Mouse (Mus musculus): ENCODE measurements around the gene Tmem182.
A peak's percentile ranks its signal among the peaks of the same experiment; 100 is the strongest.

Gene Tmem182

GRCm38 (mm10) chr1:40800908-40801307 lies 4.5 kb upstream of the Tmem182 start:
- no peak for DNase-seq

DNA sequence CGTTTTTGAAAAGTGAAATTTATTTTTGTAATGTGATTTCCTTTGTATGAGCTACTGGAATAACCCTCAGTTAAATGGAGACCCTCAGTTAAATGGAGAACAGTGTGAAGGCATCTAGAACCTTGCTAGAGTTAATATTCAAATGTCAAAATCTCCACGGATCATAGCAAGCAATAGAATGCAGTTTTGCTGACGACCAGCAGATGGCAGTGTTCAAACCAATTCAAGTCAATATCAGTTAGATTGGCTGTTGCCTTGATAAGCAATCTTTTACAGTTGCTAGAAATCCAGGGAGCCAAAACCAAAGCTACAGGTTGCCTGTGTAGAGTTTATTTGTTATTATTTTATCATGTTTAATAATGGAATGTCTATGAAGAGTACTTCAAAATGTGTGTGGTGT lies 2.6 kb upstream of the Tmem182 start:
- DNase-seq, result peak; percentile 71 to 72

DNA sequence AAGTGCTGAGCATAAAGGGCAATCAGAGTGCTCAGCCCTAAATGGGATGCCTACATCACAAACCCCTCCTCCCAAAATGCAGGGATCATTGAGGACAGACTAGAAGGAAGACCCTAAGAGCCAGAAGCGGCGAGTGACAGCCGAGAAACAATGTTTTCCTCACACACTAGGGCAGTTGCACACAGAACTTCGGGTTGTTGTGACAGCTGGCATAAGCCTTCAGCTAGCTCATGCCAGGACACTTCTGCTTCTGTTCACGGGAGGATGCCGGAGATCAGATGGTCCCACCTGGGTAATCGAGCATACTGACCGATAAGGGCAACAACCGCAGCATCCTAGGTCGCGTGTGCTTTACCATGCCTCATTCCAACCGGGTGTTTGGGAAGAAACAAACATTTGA lies 1.3 kb upstream of the Tmem182 start:
- DNase-seq, result no peak

DNA sequence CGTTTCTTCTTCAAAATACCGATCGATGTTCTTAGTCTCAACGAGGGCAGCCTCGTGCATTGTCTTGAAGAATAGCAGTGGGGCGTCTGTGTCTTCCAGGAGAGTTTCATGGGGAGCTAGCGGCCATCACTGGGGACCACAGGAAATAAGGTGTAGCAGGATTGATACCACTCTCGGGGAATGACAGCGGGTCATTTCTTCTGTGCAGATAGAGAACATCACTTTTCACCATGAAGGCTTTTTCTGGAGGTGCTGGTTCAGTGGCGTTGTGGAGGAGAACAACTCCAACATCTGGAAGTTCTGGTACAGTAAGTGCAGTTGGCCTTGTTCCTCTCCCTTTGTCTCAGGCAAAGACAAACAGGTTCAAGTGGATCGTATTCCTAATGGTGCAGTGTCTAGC lies 490 bp downstream of the Tmem182 start:
- DNase-seq, result no peak

DNA sequence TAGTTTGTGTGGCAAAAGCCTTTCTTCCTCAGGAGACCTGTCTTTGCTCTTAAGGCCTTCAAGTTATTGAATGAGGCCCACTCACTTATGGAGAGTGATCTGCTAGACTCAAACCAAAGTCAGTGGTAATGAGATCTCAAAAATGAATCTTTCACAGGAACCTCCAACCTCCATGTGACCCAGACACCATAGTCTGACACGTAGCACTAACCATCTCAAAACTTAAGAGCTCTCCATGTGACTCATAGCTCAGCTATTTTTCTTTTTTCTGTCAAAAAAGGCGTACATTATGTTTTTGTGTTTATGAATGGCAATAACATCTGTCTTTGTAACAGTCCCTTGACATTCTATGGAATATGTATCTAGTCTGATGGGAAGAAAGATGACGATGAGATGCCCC lies 3.2 kb downstream of the Tmem182 start:
- no peak for DNase-seq

DNA sequence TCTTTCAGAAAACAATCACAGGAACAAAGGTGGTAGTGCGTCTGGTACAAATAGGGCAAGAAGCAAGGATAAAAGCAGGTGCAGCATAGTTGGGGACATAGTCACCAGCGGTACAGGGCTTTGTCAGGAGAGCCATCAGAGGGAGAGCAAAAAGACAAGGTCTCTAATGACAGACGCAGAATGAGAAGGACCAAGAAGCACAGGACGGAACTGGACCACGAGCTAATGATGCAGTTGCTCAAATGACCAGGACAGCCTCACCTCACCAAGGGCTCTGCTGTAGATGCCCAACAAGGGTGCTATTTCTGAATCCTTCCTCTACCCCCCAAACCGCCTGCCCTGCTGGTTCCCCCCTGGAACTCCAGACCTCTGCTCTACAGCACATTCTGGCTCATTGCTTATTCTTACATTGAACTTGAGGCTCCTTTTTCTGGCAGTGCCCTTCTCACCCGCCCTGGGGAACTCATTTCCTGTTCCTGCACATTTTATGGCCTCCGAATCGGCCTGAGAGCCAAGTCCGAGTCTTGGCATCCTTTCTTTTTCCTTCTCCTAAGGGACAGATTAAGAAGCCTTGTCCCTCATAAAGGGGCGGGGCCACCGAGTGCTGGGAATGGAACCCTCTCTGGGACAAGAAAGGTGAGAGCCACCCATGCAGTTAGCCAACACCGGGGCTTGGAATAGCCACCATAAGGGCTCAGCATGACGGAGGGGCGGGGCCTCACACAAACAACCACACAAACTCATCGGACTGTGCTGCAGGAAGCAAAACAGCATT lies 9.9 kb downstream of the Tmem182 start:
- no peak for DNase-seq

GRCm38 (mm10) chr1:40824517-40824916 lies 19.1 kb downstream of the Tmem182 start:
- no peak for DNase-seq

DNA sequence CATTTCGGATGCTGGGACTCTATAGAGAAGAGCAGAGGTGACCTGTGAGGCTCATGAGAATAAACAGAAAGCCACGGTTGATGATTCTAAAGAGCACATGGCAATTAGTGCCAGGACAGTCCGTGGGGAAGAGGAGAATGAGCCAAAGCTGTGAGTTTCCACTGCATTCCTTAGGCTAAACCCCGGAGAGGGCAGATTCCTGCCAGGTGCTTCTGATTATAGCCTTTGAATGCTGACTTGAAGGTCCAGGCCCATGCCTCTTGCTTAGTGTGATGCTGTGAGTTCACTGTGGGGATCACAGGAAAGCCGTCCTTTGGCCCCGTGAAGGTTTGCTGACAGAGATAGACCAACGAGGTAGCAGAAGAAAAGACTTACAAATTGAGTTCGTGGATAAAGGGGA lies 19.5 kb downstream of the Tmem182 start:
- no peak for DNase-seq

DNA sequence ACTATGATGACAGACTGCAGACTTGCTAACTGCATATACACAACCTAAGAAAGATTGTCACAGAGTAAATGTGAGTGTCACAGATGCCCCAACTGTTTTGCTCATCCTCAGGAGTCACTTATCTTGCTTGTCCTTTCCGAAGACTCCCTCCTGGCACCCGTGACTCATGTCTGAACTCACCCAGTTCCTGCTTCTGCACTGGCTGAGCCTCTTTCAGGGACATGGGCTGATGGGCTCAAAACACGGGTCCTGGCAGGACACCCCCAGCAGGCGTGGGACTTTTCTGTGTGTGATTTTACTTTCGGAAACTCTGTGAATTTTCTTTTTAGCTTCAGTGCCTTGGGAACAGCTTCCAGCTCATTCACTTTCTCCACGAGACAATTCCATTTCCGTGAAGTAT lies 20.4 kb downstream of the Tmem182 start:
- DNase-seq, result no peak

DNA sequence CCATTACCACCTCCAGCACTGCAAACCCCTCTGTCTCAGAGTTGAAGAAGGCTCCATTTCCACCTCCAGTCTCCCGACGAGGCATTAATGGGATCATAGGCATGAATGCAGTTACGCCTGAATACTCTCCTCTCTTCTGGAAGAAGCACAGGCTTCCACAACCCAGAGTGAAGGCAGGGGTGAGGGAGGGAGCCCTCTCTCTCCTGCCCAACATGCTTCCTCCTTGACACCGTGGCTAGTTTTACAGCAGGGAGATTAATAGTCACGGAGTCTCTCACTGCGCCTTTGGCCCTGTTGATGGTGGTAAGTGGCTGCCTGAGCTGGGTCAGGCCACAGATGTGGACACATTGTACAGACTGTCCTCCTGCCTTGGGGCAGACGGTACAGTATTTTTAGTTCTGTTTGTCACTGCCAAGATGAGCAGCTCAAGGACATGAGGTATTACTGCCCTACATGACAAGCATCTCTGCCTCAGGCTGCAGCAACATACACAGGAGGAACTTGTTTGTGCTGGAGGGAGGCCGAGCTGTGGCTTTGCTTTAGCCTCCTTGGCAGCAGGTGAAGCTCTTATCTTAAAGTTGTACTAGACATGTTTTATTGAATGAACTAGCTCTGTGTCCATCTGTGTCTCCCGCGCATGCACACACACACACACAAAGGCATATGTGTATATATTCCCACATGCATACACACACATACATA lies 24.0 kb downstream of the Tmem182 start:
- no peak for DNase-seq

DNA sequence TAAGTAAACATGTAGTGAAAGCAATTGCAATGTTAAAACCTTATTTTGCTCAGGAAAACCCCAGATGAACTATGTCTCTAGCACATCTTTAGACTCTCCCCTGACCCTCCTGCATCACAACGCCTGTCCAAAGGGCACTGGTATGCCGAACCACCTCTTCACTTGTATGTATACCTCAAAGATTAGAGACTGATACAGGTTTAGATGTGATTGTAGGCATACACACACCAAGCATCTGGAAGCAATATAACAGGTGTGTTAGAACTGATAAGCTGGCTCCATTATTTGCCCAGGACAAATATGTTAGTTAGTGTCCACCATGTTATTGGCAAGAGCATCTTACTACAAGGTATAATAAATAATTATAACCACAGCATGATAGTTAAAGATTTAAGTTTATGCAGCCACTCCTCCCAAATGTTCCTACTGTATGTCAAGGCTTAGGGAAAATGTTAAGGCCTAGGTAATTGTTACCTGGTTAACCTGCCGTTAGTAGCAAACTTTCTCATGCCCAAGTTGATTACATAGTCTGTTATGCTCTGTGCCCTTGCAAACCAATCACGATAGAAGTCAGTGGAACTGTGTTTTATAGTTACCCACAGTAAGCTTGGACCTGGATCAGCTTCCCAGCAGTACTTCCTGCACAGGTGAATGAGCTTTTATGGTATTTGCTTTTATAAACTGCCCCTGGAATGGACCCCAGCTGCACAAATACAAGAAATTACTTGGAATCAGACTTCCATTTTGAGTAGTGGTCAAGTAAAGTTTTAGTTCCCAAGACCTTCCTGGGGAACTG lies 25.5 kb downstream of the Tmem182 start:
- DNase-seq, result no peak

- DNase-seq, result no peak
These were observed 30.1 kb downstream of the Tmem182 start for GRCm38 (mm10) chr1:40835468-40835867.

DNA sequence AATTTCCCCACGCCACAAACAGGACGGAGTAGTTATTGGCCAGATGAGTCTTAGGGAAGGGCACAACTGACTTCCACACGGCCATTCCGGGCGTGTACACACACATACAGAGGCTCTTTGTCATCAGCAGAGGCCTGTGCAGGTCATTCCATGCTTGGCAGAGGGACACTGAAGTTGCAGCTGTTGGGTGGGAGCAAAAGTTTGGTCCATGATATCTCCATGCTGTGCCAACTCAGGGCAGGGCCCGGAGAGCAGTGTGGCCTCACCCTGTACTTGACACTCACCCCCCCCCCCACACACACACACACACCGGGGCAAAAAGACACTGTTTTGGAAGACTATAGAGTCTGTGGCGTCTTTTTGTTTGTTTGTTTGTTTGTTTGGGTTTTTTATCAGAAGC lies 35.2 kb downstream of the Tmem182 start:
- DNase-seq, result no peak

DNA sequence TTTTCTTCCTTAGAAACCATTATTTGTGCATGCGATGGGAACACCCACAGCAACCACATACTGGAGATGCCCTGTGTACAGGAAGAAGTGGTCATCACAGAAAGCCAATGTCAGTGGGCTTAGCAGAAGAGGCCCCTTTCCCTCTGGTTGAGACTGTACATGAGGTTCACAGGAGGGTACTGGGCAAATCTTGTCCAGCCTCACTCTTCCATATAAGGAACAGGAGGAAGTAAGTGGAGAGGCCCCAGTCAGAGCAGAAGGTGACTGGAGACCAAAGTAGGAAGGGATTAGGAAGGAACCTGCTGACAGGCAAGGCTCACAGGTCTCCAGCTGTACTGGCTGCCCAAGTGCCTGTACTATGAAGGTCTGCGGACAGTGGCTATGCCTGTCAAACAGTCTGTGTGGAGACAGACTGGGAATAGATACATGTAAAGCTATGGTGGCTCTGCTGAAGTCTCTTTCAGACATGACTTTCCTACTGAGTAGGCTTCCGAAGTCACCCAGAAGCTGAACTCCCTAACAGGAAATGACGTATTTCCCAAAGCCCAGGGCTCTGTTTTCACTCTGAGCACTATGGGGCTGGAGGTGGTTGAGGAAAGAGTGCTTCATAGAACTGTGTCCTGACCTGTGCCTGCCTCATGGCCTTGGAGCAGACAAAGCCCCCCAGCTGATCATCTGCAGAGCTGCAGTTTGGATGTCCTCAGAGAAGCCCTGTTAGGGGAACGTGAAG lies 35.8 kb downstream of the Tmem182 start:
- no peak for DNase-seq

DNA sequence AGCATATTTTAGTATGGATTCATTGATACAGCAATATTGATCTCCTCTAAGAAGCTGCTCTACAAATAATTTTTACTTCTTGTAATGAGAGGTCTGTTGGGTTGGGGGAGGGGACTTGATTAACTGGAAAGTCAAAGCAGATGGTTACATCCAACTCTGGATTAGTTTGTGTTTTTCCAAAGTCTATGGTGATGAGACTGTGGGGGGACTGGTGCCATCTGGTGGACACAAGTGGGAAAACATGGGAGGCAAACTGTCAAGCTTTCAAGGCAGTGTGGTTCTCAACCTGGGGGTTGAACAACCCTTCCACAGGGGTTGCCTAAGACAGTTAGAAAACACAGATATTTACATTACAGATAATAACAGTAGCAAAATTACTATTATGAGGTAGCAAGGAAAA lies 39.2 kb downstream of the Tmem182 start:
- peak; percentile 73 for DNase-seq

DNA sequence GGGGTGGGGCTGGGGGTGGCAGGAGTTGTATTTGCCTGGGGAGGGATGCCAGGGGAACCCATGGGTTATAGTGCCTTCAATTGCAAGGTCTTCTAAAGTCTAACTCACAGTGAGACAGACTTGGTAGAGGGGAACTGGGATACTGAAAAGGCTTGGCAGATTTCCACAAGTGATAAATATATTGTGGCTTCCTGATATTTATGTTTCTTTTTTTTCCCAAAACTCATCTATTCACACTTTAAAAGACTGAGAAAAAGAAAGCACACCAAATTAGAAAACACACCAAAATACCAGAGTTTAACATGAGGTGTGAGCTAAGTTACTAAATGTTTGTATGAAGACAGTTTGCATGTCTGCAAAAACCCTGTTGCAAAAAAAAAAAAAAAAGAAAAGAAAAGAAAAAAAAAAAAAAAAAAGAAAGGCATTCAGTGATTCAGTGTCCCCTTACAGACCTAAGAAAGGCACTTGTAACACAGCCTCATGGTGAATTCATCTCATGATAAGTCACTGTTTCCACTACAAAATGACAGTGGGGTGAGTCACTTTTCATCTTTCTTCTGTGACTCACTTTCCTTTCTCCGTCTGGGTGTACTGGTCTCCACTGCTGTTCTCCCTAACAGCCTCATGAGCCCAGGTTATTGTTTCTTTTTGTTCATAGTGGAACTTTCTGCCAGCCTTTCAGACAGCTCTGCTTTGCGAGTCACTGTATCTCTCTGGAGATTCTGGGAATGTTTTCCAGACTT lies 42.0 kb downstream of the Tmem182 start:
- DNase-seq, result no peak

- no peak for DNase-seq
These were observed 45.9 kb downstream of the Tmem182 start for GRCm38 (mm10) chr1:40851286-40851685.

GRCm38 (mm10) chr1:40855268-40855667 lies 49.9 kb downstream of the Tmem182 start:
- no peak for DNase-seq

- no peak for DNase-seq
These were observed 51.6 kb downstream of the Tmem182 start for GRCm38 (mm10) chr1:40856846-40857636.

DNA sequence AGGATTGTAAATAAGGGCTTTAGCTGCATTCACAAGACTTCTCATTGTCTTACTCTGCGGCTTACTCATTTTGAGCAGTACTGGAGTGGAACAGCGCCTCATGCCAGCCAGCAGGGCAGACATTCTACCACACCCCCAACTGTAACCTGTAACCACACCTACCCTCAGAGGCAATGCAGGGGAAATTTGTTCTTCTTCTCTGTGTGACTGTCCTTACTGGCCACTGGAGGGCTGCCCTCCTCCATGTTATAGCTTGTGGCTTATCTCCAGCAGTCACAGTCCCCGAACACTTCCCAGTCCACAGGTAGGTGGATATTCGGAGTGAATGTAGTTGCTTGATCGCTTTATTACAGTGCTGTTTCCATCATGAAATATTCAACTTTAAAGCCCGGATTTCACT lies 59.6 kb downstream of the Tmem182 start:
- no peak for DNase-seq

- DNase-seq, result no peak
These were observed 61.7 kb downstream of the Tmem182 start for GRCm38 (mm10) chr1:40867106-40867505.
